Mouse (Mus musculus) E14TG2a.4 (cell line): Measurements from ENCODE around the gene Shroom4.
A peak's percentile ranks its signal among the peaks of the same experiment; 100 is the strongest.

ENCODE experiments used
- H3K27me3 ChIP-seq: 2 replicates; pipeline ENCODE4 v1.6.1; 2014; ENCODE audit warnings: low read length, control low read depth; ENCODE audit not compliant: insufficient read depth
- H3K36me3 ChIP-seq: 2 replicates; pipeline ENCODE4 v1.6.1; 2014; ENCODE audit warnings: low read length, control low read depth; ENCODE audit not compliant: insufficient read depth
- H3K4me1 ChIP-seq: replicated peaks from 2 replicates; pipeline ENCODE4 v1.6.1; 2014; ENCODE audit warnings: low read depth, low read length, control low read depth
- H3K4me3 ChIP-seq: replicated peaks from 2 replicates; pipeline ENCODE4 v1.5.1; 2014; ENCODE audit warnings: mild to moderate bottlenecking, low read length
- H3K9me3 ChIP-seq: 2 replicates; pipeline ENCODE4 v1.6.1; 2014; ENCODE audit warnings: low read length, control low read depth
- CTCF ChIP-seq: conservative IDR thresholded peaks from 2 replicates; pipeline ENCODE4 v1.5.1; 2014; ENCODE audit warnings: low read length
- NANOG ChIP-seq: IDR thresholded peaks from 2 replicates; pipeline ENCODE4 v1.6.1; 2014; ENCODE audit warnings: borderline replicate concordance, low read length, mixed read lengths
- POU5F1 ChIP-seq: IDR thresholded peaks from 2 replicates; pipeline ENCODE4 v1.6.1; 2014; ENCODE audit warnings: low read length, borderline replicate concordance

Gene Shroom4

DNA sequence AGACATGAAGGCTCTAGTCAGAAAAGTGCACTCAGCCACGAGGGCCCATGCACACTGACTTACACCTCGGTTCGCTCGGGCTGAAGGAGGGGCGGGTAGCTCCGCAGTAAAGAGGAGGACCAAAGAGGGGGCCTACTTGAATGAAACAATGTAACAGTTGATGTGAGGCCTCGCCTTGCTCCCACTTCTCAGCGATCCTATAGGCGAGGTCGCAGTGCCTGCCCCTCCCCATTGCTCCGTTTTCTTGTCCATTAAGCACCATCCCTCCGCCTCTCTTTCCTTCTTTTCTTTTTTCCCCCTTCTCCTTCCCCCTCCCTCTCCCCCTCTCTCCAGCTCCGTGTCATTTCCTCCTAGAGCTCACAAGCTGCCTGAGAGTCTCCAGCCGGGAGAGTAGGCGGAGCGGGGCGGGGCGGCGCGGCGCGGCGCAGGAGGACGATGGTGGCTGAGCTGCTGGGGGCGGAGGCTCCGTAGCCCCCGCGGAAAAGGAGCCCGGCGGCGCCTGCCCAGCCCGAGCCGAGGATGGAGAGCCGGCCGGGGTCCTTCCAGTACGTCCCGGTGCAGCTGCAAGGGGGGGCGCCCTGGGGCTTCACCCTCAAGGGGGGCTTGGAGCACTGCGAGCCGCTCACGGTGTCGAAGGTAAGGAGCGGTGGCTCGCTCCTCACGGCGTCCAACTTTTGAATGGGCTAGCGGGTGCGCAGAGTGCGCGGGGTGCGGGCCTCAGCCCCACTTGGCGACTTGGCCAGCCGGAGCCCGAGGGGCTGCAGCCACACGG is at the start of gene Shroom4:
Gene Shroom4 (plus strand): TSS at position 229 of the 772 bp plus-strand sequence.
- Histone ChIP-seq H3K4me3 (peak within 1 kb of the TSS; percentile 82), H3K4me1 (peaks cover 15% of the 10 kb centered on the region), H3K27me3 (peaks cover 3% of the 10 kb centered on the region; the same call in 1 of the 2 replicates), H3K36me3 (no peaks in the 10 kb centered on the region), H3K9me3 (no peaks in the 10 kb centered on the region)
- TF ChIP-seq POU5F1 (no peak), NANOG (no peak), CTCF (no peak)

- Histone ChIP-seq H3K27me3 (no peaks in the 10 kb centered on the region), H3K9me3 (no peaks in the 10 kb centered on the region), H3K4me3 (no peak overlapping the region), H3K4me1 (no peaks in the 10 kb centered on the region), H3K36me3 (no peaks in the 10 kb centered on the region)
- TF ChIP-seq CTCF (no peak), POU5F1 (no peak), NANOG (no peak)
Observed at GRCm38 (mm10) chrX:6356876-6357275, 42.8 kb upstream of the Shroom4 start.

GRCm38 (mm10) chrX:6357503-6358114 is 42.0 kb upstream of the Shroom4 start:
- H3K27me3 ChIP-seq, result no peaks in the 10 kb centered on the region
- no peaks in the 10 kb centered on the region for H3K36me3 ChIP-seq
- no peaks in the 10 kb centered on the region for H3K9me3 ChIP-seq
- no peak for TF ChIP-seq CTCF
- TF ChIP-seq NANOG, result no peak
- no peak for TF ChIP-seq POU5F1
- no peak overlapping the region for H3K4me3 ChIP-seq
- no peaks in the 10 kb centered on the region for H3K4me1 ChIP-seq

DNA sequence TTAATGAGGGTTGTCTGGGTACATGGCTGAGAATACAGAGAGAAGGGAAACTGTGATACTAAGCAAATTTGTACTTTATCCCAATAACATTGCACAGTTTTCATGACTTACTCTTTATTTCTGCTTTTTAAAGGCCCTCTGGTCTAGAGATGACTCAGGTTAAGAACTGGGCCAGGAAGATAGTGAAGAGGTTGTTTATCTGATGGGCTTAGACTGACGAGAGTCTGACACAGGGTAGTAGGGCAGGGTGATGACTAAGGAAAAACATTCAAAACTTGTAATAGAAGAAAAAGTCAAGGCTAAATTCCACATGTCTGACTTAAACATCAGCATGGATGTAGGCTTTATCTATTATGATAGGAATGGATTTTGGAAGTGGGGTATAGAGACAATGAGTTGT is 30.8 kb upstream of the Shroom4 start:
- Histone ChIP-seq H3K27me3 (no peaks in the 10 kb centered on the region), H3K36me3 (no peaks in the 10 kb centered on the region), H3K9me3 (no peaks in the 10 kb centered on the region), H3K4me3 (no peak overlapping the region), H3K4me1 (no peaks in the 10 kb centered on the region)
- TF ChIP-seq POU5F1 (no peak), NANOG (no peak), CTCF (no peak)

GRCm38 (mm10) chrX:6370706-6371105 is 28.9 kb upstream of the Shroom4 start:
- TF ChIP-seq NANOG, result no peak
- TF ChIP-seq POU5F1, result no peak
- no peak for TF ChIP-seq CTCF
- Histone ChIP-seq H3K4me1 (no peaks in the 10 kb centered on the region), H3K27me3 (no peaks in the 10 kb centered on the region), H3K9me3 (no peaks in the 10 kb centered on the region), H3K36me3 (no peaks in the 10 kb centered on the region), H3K4me3 (no peak overlapping the region)

- Histone ChIP-seq H3K27me3 (no peaks in the 10 kb centered on the region), H3K36me3 (no peaks in the 10 kb centered on the region), H3K4me3 (no peak overlapping the region), H3K9me3 (no peaks in the 10 kb centered on the region), H3K4me1 (no peaks in the 10 kb centered on the region)
- TF ChIP-seq CTCF (no peak), POU5F1 (no peak), NANOG (no peak)
Observed at GRCm38 (mm10) chrX:6393861-6394260, 5.8 kb upstream of the Shroom4 start.

DNA sequence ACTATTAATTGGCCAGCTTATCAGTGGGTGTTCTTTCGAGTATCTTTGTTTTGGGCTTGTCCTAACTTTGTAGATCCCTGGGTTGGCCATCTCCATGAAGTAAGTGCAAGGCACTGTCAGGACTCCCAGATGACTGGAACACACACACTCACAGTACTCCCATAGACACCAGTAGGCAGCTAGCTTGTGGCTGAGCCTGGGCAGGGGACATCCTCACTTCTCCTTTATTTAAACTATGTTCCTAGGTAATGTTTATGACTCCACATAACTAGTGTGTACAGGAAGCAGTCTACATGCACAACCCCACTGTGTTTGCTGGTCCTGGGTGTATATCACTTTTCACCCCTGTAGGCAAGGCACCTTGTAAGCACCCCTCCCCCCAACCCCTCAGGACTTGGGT is 461 bp upstream of the Shroom4 start:
- peaks cover 11% of the 10 kb centered on the region for H3K4me1 ChIP-seq
- H3K36me3 ChIP-seq, result no peaks in the 10 kb centered on the region
- H3K4me3 ChIP-seq, result peak overlapping the region; percentile 82
- H3K27me3 ChIP-seq, result peaks cover 3% of the 10 kb centered on the region; the same call in 1 of the 2 replicates
- TF ChIP-seq CTCF (no peak), POU5F1 (no peak), NANOG (no peak)
- no peaks in the 10 kb centered on the region for H3K9me3 ChIP-seq

GRCm38 (mm10) chrX:6400398-6401020 is 855 bp downstream of the Shroom4 start:
- H3K4me3 ChIP-seq, result peak overlapping the region; percentile 82
- no peaks in the 10 kb centered on the region for H3K36me3 ChIP-seq
- H3K27me3 ChIP-seq, result peaks cover 3% of the 10 kb centered on the region; the same call in 1 of the 2 replicates
- TF ChIP-seq CTCF, result no peak
- peaks cover 16% of the 10 kb centered on the region for H3K4me1 ChIP-seq
- no peaks in the 10 kb centered on the region for H3K9me3 ChIP-seq
